Mouse (Mus musculus): ENCODE data around the gene Mefv.
A peak's percentile ranks its signal among the peaks of the same experiment; 100 is the strongest.
"Not testable (repeated sequence)": the region's sequence is repeated elsewhere in the genome, so short reads cannot be mapped to it uniquely, and the experiment has no call there.

The Mefv gene

DNA sequence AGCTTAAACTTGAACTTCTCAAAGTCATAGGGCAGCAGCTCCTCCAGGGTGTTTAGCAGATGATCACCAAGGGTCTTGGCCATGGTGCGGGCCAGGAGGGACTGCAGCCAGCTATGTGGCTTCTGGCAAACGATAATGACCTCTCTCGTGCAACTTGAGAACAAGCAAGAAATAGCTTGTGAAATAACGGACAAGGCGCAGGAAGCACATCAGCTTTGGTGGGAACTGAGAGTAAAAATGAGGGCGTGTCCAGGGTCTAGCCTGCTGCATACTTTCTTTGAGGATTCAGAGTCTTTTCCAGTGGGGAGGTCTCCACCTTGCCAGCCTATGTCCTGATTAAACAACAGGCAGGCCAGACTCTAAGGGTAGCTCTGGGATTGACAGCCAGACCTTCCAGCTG, at the start of gene Mefv:
TSS of gene Mefv (minus strand) at position 118 of the 400 bp plus-strand sequence.
- DNase-seq (ENCODE audit: low spot score in 2 of 2): no peak

DNA sequence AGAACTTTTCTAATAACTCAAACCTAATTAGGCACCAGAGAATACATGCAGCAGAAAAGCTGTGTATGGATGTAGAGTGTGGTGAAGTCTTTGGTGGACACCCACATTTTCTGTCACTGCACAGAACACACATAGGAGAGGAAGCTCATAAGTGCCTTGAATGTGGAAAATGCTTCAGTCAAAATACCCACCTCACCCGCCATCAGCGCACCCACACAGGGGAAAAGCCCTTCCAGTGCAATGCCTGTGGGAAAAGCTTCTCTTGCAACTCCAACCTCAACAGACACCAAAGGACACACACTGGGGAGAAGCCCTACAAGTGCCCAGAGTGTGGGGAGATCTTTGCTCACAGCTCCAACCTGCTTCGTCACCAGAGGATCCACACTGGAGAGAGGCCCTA, 31.1 kb upstream of the Mefv start:
- DNase-seq (ENCODE audit: low spot score in 2 of 2): no peak

DNA sequence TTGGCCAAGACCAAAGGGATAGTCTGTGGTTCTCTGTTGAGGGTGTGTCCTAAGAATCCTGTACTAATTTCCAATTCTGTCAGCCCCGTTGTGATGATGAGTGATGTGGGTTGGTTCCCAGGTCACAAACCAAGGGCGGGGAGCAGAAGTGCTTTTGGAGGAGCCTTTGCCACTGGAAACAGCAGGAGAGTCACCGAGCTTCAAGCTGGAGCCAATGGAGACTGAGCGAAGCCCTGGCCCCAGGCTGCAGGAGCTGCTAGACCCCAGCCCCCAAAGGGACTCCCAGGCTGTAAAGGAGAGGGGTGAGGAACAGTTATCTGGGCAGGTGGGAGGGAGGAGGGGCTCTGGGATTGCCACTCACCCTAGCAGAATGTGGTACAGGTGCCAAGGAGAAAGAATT, 27.8 kb upstream of the Mefv start:
- no peak for DNase-seq (ENCODE audit: low spot score in 2 of 2)

DNA sequence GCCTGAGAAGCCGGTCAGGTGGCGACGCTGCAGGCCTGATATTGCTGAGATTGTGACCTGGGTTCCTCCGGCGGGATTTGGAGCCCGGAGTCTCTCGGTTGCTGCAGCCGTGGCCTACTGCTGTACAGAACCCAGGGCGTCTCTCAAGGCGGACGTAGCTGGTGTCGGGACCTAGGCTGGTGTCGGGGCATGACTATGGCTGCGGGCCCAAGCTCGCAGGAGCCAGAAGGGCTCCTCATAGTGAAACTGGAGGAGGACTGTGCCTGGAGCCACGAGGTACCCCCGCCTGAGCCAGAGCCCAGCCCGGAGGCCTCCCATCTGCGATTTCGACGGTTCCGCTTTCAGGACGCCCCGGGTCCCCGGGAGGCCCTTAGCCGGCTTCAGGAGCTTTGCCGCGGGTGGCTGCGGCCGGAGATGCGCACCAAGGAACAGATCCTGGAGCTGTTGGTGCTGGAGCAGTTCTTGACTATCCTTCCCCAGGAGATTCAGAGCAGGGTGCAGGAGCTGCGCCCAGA, 26.3 kb upstream of the Mefv start:
- DNase-seq (ENCODE audit: low spot score in 2 of 2): peak; percentile 24 to 39

DNA sequence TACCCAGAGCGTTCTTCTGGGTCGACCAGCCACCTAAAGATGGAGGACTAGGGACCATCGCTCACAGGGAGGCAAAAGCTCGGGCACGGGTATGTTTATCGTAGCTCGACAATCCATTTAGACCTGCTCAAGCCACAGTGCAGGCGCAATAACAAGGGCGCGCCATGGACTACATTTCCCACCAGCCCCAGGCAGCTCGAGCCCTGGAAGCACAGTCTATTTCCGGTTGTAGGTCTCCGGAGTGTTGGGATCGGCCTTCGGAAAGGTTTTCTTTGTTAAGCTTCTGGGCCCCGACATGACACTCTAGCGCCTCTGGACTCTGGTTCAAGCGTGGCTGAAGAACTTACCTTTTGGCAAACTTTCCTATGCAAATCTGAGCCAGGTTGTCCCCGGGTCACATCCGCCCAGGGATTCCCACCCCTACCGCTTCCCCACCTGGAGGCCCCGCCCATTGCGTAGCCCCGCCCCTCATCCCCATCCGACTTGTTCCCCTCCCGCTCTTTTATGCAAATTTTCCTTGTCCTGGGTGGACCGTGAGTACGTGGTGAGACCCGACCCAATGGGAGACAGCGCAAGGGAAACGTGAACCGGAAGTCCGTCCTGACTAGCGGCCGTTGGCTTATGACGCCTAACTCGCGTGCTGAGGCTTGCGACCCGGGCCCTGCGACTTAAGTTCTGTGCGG, 25.7 kb upstream of the Mefv start, which contains the start of gene Zfp263:
TSS of gene Zfp263 (plus strand) at position 591 of the 683 bp plus-strand sequence.
- peak; percentile 69 to 75 for DNase-seq (ENCODE audit: low spot score in 2 of 2)

DNA sequence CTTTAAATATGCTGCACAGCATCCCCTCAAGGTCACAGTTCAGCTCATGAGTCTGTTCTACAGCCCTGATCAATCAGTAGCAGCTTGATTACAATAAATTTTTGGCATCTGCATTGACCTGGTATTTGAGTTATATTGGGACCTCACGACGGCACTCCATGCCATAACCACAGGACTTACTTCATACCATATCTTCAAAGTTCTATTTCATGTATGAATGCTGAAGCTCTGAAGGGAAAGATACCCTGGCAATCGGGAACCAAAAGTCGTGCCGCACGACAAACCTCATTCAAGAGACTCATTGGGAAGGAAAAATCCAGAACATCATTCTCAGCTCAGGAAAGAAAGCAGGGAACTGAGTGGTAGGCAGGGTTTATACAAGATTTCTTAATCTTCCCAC, 24.6 kb upstream of the Mefv start:
- DNase-seq (ENCODE audit: low spot score in 2 of 2): no peak

DNA sequence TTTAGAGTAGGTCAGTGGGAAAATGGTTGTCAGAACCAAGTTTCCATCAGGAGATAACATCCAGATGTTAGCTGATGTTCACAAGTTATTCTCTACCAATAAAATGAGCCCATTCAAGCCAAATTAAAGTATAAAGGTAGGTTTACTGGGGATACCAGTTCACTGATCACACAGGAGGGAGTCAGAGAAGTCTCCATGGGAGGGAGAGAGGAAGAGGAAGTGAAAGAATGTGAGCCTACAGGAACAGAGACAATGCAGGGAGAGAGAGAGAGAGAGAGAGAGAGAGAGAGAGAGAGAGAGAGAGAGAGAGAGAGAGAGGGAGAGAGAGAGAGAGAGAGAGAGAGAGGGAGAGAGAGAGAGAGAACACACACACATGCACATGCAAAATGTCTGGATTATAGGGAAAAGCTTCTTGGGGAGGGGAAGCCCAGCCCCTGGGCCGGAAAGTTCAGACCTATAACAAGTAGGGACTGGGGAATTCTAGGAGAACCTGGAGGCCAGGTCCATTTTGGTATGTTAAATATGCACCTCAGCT, 15.4 kb upstream of the Mefv start:
- no peak for DNase-seq (ENCODE audit: low spot score in 2 of 2)

DNA sequence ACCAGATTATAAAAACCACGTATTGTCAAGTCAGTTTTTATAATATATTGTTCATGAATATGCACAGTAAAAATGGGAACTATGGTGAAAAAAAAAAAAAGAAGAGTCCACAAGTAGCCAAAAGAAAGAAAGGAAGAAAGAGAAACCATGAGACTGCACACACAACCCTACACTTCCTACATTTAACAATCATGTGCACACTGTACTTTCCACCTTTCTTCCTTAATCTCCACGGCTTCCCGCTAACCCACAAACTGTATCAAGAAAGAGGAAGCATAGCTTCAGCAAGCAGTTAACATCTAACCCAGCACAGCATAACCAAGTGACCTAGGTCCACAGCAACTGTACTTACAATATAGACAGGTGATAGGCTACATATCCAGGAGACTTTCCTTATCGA, 14.7 kb upstream of the Mefv start:
- DNase-seq (ENCODE audit: low spot score in 2 of 2): no peak

DNA sequence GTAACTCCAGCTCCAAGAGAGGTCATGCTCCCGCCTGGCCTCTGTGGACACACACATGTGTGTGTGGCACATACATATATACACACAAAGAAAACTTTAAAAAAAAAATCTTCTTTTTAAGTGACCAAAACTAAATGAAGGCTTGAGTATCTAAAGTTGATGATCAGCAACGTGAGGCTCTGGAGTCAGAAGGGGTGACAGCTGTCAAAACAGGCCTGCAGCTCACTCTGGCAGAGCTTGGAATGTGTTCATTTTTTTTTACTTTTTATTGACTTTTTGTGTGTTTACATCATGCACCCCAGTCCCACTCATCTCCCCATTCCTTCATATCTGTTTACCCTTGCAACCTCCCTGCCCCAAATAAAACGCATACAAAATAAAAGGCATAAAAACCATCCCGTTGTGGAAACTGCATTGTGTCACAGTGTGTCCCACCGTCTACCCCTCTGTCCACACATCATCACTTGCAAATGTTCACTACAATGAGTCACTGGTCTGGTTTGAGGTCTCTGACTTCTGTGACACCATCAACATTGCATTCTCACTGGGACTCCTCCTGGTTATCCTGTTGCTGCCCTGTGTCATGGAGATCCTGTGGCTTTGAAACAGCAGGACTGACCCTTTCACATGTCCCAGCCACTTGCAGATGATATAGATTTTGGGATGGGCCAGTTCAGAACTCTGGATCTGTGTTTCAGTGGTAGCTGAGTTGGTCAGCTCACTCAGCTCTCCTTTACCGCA, 10.3 kb upstream of the Mefv start:
- DNase-seq (ENCODE audit: low spot score in 2 of 2): no peak

DNA sequence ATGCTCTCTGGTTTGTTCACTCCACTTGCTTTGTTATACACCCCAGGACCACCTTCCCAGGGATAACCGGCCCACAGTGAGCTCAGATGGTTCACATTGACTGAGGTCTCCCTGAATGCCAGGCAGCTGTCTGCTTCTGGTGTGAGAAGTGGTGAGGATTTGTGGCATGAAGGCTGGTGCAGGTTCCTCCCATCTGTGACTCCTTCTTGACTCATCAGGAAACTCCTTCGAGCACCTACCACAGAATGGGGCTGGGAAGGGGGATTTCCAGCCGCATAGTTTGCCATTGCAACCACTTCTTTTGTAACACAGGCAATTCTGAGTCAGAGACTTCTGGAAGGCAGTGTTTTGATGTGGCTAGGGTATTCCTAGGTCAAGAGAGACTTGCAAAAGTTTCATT, 5.3 kb upstream of the Mefv start:
- DNase-seq (ENCODE audit: low spot score in 2 of 2): no peak

DNA sequence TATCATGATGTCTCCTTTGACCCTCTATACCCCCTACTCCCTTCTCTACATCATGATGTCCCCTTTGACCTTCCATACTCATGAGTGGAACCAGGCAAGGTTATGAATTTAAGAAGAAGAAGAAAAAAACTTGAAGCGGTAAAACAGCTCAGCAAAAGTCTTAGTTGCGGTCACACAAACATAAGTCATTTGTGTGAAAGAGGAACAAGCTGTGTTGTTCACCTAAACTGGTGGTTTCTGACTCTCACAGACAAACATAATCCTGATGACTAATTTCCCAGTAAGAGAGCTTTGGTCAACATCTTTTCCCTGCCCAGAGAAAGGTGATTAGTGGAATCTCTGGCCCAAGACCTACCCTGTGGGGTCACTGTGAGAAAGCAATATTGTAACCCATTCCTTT, 3.2 kb downstream of the Mefv start:
- no peak for DNase-seq (ENCODE audit: low spot score in 2 of 2)

DNA sequence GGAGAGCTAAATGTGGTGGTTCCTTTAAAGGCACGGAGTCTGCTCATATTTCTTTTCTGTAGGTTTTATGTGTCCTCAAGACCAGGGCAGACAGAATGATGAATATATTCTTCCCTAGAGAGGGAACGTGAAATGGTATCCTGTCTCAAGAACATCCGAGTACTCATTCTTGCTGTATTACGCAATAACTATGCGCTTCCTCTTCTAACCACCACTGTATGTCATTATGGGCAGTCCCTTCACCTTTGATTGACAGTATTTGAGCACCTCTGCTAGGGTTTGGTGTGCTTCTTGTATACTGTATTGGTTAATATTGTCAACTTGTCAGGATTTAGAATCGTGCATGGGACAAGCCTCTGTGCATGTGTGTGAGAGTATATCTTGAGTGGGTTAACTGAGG, 11.2 kb downstream of the Mefv start:
- no peak for DNase-seq (ENCODE audit: low spot score in 2 of 2)

DNA sequence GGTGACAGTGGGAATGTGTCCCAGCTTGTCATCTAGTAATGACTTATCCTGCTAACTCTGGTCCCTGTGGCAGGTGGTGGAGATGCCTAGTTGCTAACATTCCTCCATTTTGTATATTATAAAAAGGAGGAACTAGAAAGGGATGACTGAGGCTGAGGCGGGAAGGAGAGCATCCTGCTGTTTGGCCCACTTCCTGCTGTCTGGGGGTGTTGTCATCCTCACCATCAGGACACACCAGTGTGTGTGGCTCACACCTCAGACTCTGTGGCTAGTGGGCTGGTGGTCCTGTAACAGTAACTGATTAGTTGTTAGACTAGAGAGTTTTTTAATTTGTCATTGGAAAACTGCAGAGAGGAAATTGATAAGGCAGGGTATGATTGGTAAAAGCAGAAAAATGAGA, 17.0 kb downstream of the Mefv start:
- no peak for DNase-seq (ENCODE audit: low spot score in 2 of 2)

DNA sequence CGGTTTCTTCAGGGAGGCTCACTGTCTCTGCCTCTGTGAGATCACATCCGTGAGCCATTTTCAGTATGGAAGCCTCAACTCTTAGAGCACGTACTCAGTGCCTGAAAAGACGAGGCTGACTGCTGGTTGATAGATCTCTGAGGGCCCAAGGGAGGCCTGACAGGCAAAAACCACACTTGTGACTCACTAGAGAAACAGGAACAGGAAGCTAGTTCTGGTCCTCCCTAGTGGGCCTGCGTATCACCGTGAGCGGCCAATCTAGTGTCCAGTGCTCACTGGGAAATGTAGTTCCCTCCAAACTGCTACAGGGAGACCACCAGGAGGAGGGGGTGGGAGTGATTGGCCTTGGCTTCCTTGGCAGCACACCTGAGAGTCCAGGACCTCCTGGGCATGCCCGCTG, 18.6 kb downstream of the Mefv start:
- DNase-seq (ENCODE audit: low spot score in 2 of 2): no peak

DNA sequence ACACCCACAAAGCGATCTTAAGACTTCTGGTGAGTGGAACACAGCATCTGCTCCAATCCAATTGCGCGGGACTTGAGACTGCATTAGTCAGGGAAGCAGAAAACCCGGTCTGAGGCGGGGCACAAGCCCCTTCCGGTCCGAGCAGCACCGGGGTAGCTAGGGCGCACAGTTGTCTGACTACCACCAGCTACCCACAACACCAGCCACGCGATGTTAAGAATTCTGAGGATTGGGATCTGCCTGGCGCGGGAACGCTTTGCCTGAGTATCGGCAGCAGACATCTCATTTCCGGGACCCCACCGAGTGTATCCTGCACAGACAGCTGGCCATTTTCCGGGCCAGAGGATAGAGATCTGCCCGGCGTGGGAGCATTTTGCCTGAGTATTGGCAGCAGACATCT, 28.3 kb downstream of the Mefv start:
- DNase-seq (ENCODE audit: low spot score in 2 of 2): not testable (repeated sequence)

Data from spleen, postnatal 14 days (tissue).